Mouse (Mus musculus) midbrain, embryonic 11.5 days (tissue): ENCODE results near the gene Celf5. TPM values are rescaled to one million over a fixed set of nuclear protein-coding genes. Genes with fewer than 3 reads are reported as not detected.

Source experiments
- ATAC-seq: fragments of 200-750 bp; cut with Nextera tagmentation; 2 replicates; pipeline ENCODE4 v1.8.0; 2017; ENCODE audit warnings: moderate TSS enrichment, moderate library complexity; ENCODE audit not compliant: low FRiP score
- DNase-seq: peaks from one replicate; pipeline ENCODE4 v3.0.0; 2015; ENCODE audit warnings: low spot score; ENCODE audit errors: missing footprints
- H3K27ac ChIP-seq: fragments of 300-500 bp; sonication (generic); 2 replicates; pipeline ENCODE4 v1.5.1; 2014; ENCODE audit warnings: low read depth, low read length
- H3K27me3 ChIP-seq: fragments of 300-500 bp; sonication (generic); 2 replicates; pipeline ENCODE4 v1.6.1; 2014; ENCODE audit warnings: mild to moderate bottlenecking, low read length, moderate library complexity, mixed read lengths; ENCODE audit not compliant: control insufficient read depth, insufficient read depth
- H3K36me3 ChIP-seq: fragments of 300-500 bp; sonication (generic); 2 replicates; pipeline ENCODE4 v1.6.1; 2014; ENCODE audit warnings: mild to moderate bottlenecking, low read length, moderate library complexity, mixed read lengths; ENCODE audit not compliant: control insufficient read depth, insufficient read depth
- H3K4me1 ChIP-seq: fragments of 300-500 bp; sonication (generic); 2 replicates; pipeline ENCODE4 v1.6.1; 2014; ENCODE audit warnings: low read length; ENCODE audit not compliant: control insufficient read depth, insufficient read depth
- H3K4me2 ChIP-seq: fragments of 300-500 bp; sonication (generic); 2 replicates; pipeline ENCODE4 v1.6.1; 2014; ENCODE audit warnings: mild to moderate bottlenecking, moderate library complexity
- H3K4me3 ChIP-seq: fragments of 300-500 bp; sonication (generic); 2 replicates; pipeline ENCODE4 v1.5.1; 2014; ENCODE audit warnings: low read depth, low read length
- H3K9ac ChIP-seq: fragments of 300-500 bp; sonication (generic); 2 replicates; pipeline ENCODE4 v1.6.1; 2014; ENCODE audit warnings: low read length
- H3K9me3 ChIP-seq: fragments of 300-500 bp; sonication (generic); 2 replicates; pipeline ENCODE4 v1.6.1; 2016; ENCODE audit warnings: low read length; ENCODE audit not compliant: control insufficient read depth
- WGBS: fragments of 180-500 bp; shearing (Covaris S2); extraction: QIAGEN DNeasy Blood & Tissue Kit; methylation state at CpG from one replicate; pipeline ENCODE4 v1.1.7; 2014; 5-methylcytosine and 5-hydroxymethylcytosine counted together
- polyA plus RNA-seq: library from polyadenylated mRNA; unstranded; fragments of >200 nt; fragmentation: Nextera tagmentation; extraction: Ambion mirVana; gene quantifications from 2 replicates; pipeline ENCODE4 v1.2.1, GENCODE M21; 2014

Gene Celf5
- polyA plus RNA-seq, 1 experiment from 2014 or later: 10.0 TPM

DNA sequence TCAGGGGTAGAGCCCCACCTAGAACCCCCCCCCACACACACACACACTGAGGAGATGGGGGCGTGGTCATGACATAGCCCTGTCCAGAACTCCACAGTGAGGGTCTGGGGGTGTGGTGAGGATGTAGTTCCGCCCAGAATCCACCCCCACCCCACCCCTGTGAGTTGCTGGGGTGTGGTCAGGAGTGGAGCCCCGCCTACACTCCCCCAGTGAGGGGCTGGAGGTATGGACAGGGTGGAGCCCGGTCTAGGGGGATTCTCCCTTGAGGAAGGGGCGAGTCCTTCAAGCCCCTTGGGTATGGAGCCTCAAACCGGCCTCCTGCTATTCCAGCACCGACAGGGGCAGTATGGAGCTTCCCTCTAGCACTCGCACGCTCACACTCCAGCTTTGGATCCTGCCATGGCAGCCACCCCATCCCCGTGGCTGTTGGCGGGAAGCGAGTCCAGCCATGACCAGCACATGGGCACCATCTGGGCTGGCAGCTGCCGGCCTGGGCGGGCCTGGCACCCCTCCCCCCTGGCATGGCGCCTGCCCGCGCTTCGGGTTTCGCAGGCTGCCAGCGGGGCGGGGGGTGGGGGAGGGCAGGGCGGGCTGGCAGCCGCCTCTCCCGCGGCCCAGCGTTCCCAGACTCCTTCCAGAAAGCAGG lies 65.8 kb downstream of the Celf5 start:
- Histone ChIP-seq H3K27me3 (no peaks in the 10 kb centered on the region; the same call in 1 of the 2 replicates), H3K9ac (peak overlapping the region; percentile 34), H3K4me1 (peaks cover 27% of the 10 kb centered on the region), H3K4me2 (peak overlapping the region; percentile 69), H3K36me3 (no peaks in the 10 kb centered on the region), H3K9me3 (no peaks in the 10 kb centered on the region), H3K4me3 (peak overlapping the region; percentile 31), H3K27ac (no peak overlapping the region)
- DNase-seq: peak; percentile 94
- ATAC-seq: peak; percentile 59
- under 1% methylated on average over 25 of the region's 26 CpGs for WGBS

DNA sequence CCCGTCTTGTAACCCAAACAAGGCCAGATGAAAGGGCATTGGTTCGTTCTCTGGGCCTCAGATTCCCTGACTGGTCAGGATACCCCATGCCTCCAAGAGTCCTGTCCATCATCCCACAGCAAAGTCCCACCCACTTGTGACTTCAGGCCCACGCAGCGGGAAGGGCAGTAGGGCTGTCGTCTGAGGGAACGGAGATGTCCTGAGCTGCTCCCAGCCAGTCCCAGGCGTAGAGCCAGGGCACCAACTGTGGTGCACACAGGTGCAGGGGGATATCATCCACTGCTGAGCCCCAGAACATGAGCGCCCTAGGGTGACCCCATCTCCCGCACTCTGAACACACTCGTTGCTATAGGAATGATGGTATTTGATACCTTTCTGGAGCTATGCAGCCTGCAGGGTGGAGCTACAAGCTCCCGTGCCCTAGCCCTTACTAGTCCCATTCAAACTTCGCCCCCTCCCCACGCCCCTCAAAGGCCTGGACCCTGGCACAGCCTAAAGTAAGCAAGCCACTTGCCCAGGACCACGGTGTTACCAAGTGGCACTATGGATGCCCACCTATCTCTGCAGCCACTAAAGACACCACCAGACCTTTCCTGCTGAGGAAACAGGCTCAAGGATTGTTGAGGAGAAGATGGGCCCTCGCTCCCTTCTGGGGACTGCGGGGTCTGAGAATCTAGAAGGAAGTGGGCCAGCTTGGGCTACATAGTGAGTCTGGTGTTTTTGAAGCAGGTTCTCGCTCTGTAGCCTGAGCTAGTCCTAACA lies 66.8 kb downstream of the Celf5 start:
- peak; percentile 72 for DNase-seq
- Histone ChIP-seq H3K9me3 (no peaks in the 10 kb centered on the region), H3K4me2 (no peak overlapping the region), H3K4me1 (peaks cover 27% of the 10 kb centered on the region), H3K36me3 (no peaks in the 10 kb centered on the region), H3K27ac (no peak overlapping the region), H3K9ac (no peak overlapping the region), H3K27me3 (no peaks in the 10 kb centered on the region; the same call in 1 of the 2 replicates), H3K4me3 (no peak overlapping the region)
- WGBS: 68% methylated on average over 17 of the region's 17 CpGs
- ATAC-seq: no peak

DNA sequence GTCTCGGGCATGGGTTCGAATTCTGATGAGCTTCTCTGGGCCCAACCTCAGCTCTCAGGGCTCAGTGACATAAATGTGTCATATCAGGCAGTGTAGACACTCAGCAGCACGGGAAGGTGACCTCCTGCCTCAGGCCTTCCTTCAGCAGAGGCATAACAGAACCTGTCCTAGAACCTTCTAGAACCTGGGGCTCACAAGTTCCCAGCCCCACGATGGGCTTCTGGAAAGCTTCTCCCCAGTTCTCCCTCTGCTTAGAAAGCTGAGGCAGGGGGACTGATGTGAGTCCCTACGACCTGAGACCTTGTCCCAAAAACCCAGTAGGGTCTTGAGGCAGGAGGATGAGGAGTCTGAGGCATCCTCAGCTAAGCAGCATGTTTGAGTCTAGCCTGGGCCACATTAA lies 67.4 kb downstream of the Celf5 start:
- peaks cover 27% of the 10 kb centered on the region for H3K4me1 ChIP-seq
- 80% methylated on average over 5 of the region's 5 CpGs for WGBS

DNA sequence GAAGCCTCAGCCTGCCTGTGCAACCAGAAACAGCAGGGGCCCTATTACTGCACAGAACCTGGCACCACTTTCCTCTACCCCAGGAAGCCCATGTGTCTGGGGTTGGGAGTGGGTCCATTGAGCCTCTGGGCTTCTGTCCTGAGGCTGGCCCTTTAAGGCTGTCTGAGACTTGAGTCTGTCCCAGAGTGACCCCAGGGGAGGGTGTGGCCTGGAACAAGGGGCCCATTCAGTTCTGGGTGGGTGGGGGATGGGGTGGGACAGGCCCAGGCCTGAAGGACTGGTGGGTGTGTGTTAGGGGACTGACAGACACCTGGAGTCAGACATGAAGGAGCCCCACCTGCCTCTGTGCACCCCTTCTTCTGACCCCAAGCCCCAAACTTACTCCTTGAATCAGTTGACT lies 67.8 kb downstream of the Celf5 start:
- H3K4me3 ChIP-seq: no peak overlapping the region
- ATAC-seq: 0 out of 2 replicates have a peak, but pooled peaks have one; percentile 7
- H3K9me3 ChIP-seq: no peaks in the 10 kb centered on the region
- H3K4me1 ChIP-seq: peaks cover 27% of the 10 kb centered on the region
- no peak overlapping the region for H3K27ac ChIP-seq
- no peaks in the 10 kb centered on the region; the same call in 1 of the 2 replicates for H3K27me3 ChIP-seq
- no peak overlapping the region for H3K4me2 ChIP-seq
- peak; percentile 82 for DNase-seq
- no peaks in the 10 kb centered on the region for H3K36me3 ChIP-seq
- H3K9ac ChIP-seq: no peak overlapping the region

More for the DNA sequence above, 67.4 kb downstream of the Celf5 start:
- H3K9ac ChIP-seq: no peak overlapping the region
- H3K27me3 ChIP-seq: no peaks in the 10 kb centered on the region; the same call in 1 of the 2 replicates
- H3K27ac ChIP-seq: no peak overlapping the region
- no peak for ATAC-seq
- H3K4me2 ChIP-seq: no peak overlapping the region
- no peaks in the 10 kb centered on the region for H3K9me3 ChIP-seq
- DNase-seq: peak; percentile 81
- H3K4me3 ChIP-seq: no peak overlapping the region
- H3K36me3 ChIP-seq: no peaks in the 10 kb centered on the region

DNA sequence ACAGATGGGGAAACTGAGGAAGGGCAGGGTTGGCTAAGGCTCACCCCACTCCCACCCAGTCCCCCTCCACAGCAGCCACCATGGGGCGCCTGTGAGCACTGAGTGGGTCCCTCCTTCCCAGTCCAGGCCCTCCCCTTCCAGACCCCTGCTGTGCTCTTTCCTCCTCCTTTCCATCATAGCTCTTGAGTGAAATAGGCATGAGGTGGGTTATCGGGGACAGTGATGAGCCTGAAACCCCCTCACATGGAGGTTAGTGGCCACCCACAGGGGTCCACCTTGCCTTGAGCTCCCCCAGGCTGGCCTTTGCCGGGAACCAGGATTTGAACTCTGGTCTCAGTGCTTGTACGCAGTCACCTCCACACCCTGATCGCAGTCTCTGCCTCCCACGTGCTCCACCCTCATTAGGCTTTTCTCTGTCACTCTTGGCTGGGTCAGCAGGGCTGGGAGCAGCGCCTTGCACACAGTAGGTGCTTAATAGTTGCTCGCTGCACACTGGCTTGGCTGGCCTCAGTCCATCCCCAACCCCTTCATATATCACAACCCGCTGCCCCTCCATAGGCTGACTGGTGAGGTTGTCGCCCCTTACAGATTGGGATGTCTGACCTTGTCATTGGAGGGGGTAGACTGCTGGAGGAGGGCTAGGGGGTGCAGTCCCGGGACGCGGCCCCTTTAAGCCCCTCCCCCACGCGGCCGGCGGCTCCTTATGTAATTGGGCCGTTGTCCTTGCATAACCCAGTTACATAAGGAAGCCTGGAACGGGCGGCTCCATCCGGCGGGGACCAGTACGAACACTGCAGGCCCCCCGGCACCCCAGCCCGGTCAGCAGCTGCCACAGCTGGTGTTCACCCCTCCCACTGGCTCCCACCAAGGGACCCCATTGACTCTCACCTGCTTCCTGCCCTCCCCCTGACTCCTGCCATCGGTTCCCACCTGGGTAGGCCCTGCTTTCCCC lies 68.9 kb downstream of the Celf5 start:
- Histone ChIP-seq H3K4me3 (no peak overlapping the region), H3K27ac (no peak overlapping the region; the same call in none of the 2 replicates), H3K36me3 (no peaks in the 10 kb centered on the region), H3K9ac (peak overlapping the region; percentile 42), H3K4me1 (peaks cover 36% of the 10 kb centered on the region), H3K27me3 (no peaks in the 10 kb centered on the region; the same call in 1 of the 2 replicates), H3K4me2 (peak overlapping the region; percentile 17; the same call in 1 of the 2 replicates), H3K9me3 (no peaks in the 10 kb centered on the region)
- DNase-seq (no peak), ATAC-seq (peak; percentile 5; the same call in 1 of the 2 replicates)
- 29% methylated on average over 26 of the region's 26 CpGs for WGBS

DNA sequence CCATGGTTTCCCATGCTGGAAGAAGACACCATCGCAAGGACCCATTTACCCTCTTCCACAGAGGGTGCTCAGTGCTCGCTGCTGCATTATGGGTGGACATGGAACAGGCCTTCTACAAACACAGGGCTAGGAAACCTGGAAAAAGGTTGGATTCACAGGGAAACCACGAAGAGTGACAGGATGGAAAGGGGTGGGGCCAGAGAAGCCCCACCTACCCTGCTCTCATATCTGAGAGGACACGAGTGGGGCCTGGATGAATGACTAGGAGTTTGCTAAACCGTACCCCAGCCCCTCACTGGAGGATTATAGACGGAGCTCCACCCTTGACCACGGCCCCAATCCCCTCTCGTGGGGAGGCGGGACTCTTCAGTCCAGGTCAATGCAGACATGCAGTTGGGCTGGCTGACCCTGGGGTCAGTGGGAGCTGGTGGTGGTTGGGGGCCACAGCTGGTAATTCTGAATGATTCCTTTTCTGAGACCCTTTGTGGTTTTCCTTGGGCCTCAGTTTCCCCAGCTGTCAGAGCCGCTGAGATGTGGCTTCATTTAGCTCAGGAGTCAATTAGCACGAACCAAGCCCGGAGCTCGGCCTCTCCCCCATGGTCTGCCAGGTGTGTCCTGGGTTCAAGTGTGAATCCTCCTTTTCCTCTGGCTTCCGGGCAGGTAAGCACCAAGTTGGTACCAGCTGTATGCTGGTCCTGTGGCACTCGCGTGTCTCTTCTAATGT lies 69.8 kb downstream of the Celf5 start:
- Histone ChIP-seq H3K4me1 (peaks cover 33% of the 10 kb centered on the region), H3K4me3 (no peak overlapping the region), H3K9ac (no peak overlapping the region), H3K9me3 (no peaks in the 10 kb centered on the region), H3K27ac (no peak overlapping the region; the same call in 1 of the 2 replicates), H3K27me3 (peaks cover 6% of the 10 kb centered on the region), H3K4me2 (no peak overlapping the region), H3K36me3 (no peaks in the 10 kb centered on the region)
- no peak for ATAC-seq
- no peak for DNase-seq
- WGBS: 77% methylated on average over 16 of the region's 16 CpGs

DNA sequence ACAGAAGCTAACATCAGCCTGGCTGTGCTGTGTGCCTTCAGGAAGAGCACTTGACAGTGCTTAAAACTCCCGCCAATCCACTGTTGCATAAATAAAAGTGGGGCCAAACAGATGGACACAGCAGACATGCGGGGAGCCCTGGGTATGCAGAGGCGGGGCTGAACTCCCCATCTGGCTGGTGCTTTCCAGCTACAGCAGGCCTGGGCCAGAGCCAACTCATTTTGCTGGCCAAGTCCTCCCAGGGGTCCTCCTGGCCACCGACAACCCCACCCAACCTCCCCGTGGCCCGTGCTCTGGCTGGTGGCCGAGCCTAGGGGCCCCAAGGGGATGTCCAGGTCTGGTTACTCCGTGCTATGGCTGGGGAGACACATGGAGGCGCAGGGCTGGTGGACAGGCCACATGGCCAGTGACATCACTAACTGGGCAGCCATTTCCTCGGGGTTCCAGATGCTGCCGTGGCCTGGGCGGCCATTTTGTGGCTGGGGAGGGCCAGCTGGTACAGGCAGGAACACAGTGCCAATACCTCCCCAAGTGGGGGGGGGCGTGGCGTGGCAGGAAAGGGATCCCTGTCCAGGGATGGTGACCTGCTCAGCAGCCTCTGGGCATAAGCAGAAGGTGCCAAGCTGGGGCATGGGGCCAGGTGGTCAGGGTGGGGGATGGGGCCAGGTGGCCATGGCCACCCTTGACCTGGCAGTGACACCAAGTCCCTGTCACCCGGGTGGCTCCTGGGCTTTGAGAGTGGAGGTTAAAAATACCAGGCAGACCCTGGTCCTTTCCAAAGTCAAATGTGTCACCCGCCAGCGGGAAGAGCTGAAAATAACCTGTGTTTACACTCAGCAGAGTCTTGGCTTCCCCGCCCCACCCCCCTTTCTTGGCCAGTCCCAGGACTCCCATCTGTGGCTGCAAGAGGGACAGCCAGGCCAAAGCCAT lies 70.8 kb downstream of the Celf5 start:
- H3K4me2 ChIP-seq: no peak overlapping the region
- no peak for DNase-seq
- no peak overlapping the region for H3K4me3 ChIP-seq
- peaks cover 16% of the 10 kb centered on the region for H3K27me3 ChIP-seq
- no peak overlapping the region for H3K9ac ChIP-seq
- WGBS: 83% methylated on average over 18 of the region's 18 CpGs
- no peak for ATAC-seq
- peaks cover 33% of the 10 kb centered on the region for H3K4me1 ChIP-seq
- no peaks in the 10 kb centered on the region for H3K9me3 ChIP-seq
- H3K36me3 ChIP-seq: no peaks in the 10 kb centered on the region
- no peak overlapping the region for H3K27ac ChIP-seq
